Mouse (Mus musculus): Measurements from ENCODE around the gene Idh1. TPM values are rescaled to one million over a fixed set of nuclear protein-coding genes. Genes with fewer than 3 reads are reported as not detected.

The Idh1 gene
- polyA plus RNA-seq (2012; rRNA removed; ENCODE audit: low replicate concordance) = 49.3 and 108 TPM in 2 replicates

DNA sequence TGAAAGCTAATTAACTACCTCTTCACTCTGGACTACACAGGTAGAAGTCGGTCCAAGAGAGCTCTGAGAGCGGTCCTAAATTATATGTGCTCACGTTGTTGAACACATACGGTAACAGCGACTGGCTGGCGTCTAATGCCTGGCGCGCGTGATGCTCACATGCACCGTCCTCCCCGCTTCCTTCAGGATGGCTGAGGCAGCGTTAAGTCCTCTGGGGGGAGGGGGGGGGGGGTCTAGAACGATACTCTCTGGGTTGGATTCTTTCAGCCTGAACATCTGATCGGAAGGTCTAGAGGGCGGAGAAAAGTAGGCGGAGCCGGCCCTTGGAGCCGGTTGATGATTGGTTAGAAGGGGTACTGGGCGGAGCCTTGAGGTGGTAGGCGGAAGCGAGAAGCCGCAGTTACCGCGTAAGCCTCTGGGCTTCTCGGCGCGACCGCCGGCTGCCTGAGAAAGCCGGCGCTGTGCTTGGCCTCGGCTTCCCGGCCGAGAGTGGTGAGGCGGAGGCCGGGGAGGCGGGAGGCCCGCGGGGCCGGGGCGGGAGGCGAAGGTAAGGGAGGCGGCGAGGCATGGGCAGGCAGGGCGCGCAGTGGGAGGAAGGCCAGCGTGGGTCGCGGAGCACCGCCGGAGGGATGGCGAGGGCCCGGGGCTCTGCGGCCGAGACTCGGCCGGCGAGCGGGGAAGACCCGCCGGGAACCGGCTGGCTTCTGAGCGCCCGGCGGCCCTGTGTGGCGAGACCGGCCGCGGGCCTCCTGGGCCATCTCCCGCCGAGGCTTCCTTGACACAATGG, at the start of gene Idh1, which contains the start of gene Pikfyve:
Gene Idh1 (minus strand): TSS at position 214 of the 787 bp plus-strand sequence.
Gene Pikfyve (plus strand): TSS at position 397 of the 787 bp plus-strand sequence.

DNA sequence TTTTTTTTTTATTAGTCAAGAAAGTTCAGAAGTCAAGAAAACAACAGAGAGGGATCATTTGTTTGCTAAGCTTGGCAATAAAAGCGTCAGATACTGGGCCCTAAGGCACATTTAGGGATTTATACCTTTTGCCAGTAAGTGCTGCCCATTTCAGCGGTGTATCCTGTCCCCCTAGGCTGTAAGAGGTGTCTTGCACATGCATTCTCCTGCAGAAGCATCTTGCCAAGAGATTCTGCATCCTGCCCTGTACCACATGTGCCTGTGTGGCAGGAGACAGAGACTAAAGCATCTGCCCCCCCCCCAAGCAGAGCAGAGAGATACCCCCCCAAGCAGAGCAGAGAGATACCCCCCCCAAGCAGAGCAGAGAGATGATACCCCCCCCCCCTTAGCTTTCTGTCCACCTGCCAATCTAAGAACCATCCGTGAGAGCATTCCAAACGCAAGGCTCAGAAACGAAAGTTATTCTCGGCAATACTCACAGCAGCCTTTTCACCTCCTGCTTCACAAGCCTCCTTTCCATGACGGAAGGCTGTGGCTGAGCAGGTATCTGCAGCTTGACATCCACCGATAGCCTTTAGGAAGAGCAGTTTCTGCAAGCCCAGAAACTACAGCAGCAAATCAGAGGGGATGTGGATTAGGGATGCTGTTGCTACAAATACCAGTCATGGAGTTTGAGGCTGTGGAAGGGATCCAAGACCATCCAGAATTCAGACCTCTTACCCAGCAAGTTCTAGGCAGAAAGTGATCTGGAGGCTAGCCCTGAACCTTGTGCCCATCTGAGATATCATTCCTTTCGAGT, 63.5 kb downstream of the Idh1 start, which contains the start of gene D630023F18Rik:
Gene D630023F18Rik (minus strand): TSS at position 641 of the 799 bp plus-strand sequence.

DNA sequence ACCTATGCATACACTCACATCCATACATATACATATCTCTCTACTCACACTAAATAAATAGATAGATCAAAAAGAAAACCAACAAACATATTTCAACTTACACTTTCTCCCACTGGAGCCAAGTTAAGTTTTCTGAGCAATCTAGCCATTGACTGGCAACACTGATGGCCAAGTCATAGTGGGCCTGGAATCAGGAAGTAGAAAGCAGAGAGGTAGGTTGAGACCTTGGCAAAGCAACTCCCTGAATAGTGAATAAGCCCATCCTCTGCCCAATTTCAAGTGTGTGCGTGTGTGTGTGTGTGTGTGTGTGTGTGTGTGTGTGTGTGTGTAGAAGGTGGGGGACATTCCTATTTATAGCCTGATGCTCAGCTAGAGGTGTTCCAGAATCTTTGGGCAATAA, 66.9 kb downstream of the Idh1 start, which contains the start of gene Gm28845:
Gene Gm28845 (minus strand): TSS at position 121 of the 400 bp plus-strand sequence.

Other genes starting within 250 kb of the Idh1 start
- gene Plekhm3, start 229.7 kb downstream of the Idh1 start, polyA plus RNA-seq (2012; rRNA removed; ENCODE audit: low replicate concordance) = 6.5 and 9.0 TPM in 2 replicates
- 0.55 and 1.3 TPM in 2 replicates for gene Akr1cl, start 153.7 kb downstream of the Idh1 start, polyA plus RNA-seq (2012; rRNA removed; ENCODE audit: low replicate concordance)
- not detected in 2 replicates for gene Cryge, start 135.4 kb downstream of the Idh1 start, polyA plus RNA-seq (2012; rRNA removed; ENCODE audit: low replicate concordance)
- not detected in 2 replicates for gene Crygd, start 123.0 kb downstream of the Idh1 start, polyA plus RNA-seq (2012; rRNA removed; ENCODE audit: low replicate concordance)
- gene Crygc, start 112.8 kb downstream of the Idh1 start, polyA plus RNA-seq (2012; rRNA removed; ENCODE audit: low replicate concordance) = not detected in 2 replicates
- not detected in 2 replicates for gene Crygb, start 104.2 kb downstream of the Idh1 start, polyA plus RNA-seq (2012; rRNA removed; ENCODE audit: low replicate concordance)
- not detected in 2 replicates for gene Cryga, start 83.1 kb downstream of the Idh1 start, polyA plus RNA-seq (2012; rRNA removed; ENCODE audit: low replicate concordance)
- gene Gm28845, start 66.9 kb downstream of the Idh1 start, polyA plus RNA-seq (2012; rRNA removed; ENCODE audit: low replicate concordance) = not detected in 2 replicates
- gene D630023F18Rik, start 63.3 kb downstream of the Idh1 start, polyA plus RNA-seq (2012; rRNA removed; ENCODE audit: low replicate concordance) = 0.20 TPM in 1 of 2 replicates, not detected in the other
- 10.1 and 13.3 TPM in 2 replicates for gene Pikfyve, start 183 bp upstream of the Idh1 start, polyA plus RNA-seq (2012; rRNA removed; ENCODE audit: low replicate concordance)
- not detected in 2 replicates for gene Pth2r, start 95.6 kb upstream of the Idh1 start, polyA plus RNA-seq (2012; rRNA removed; ENCODE audit: low replicate concordance)

Data from mammary gland, adult 2 months (tissue).